Mouse (Mus musculus): ENCODE results near the gene 1700025B11Rik.
"Not testable (repeated sequence)": the region's sequence is repeated elsewhere in the genome, so short reads cannot be mapped to it uniquely, and the experiment has no call there.

1700025B11Rik gene

GRCm38 (mm10) chr15:77561792-77562191 is at the start of gene 1700025B11Rik:
Gene 1700025B11Rik (minus strand): TSS chr15:77561892.
- no peak for DNase-seq (ENCODE audit: low spot score in 2 of 2)

- DNase-seq (ENCODE audit: low spot score in 2 of 2): no peak
These were observed 44.4 kb upstream of the 1700025B11Rik start for GRCm38 (mm10) chr15:77606069-77606468.

GRCm38 (mm10) chr15:77598958-77599357 is 37.3 kb upstream of the 1700025B11Rik start, which contains the start of gene Gm36245:
Gene Gm36245 (plus strand): TSS chr15:77599258.
- no peak for DNase-seq (ENCODE audit: low spot score in 2 of 2)

GRCm38 (mm10) chr15:77598429-77598828 is 36.7 kb upstream of the 1700025B11Rik start:
- no peak for DNase-seq (ENCODE audit: low spot score in 2 of 2)

GRCm38 (mm10) chr15:77595961-77596360 is 34.3 kb upstream of the 1700025B11Rik start, which contains the start of gene Apol10b:
Gene Apol10b (minus strand): TSS chr15:77596125.
- no peak for DNase-seq (ENCODE audit: low spot score in 2 of 2)

GRCm38 (mm10) chr15:77593557-77593956 is 31.9 kb upstream of the 1700025B11Rik start:
- DNase-seq (ENCODE audit: low spot score in 2 of 2): no peak

GRCm38 (mm10) chr15:77590881-77591280 is 29.2 kb upstream of the 1700025B11Rik start:
- DNase-seq (ENCODE audit: low spot score in 2 of 2): no peak

- DNase-seq (ENCODE audit: low spot score in 2 of 2): no peak
These were observed 27.3 kb upstream of the 1700025B11Rik start for GRCm38 (mm10) chr15:77588981-77589380.

- no peak for DNase-seq (ENCODE audit: low spot score in 2 of 2)
These were observed 25.3 kb upstream of the 1700025B11Rik start for GRCm38 (mm10) chr15:77587026-77587425.

- peak in 1 of 2 experiments; percentile 2 for DNase-seq (ENCODE audit: low spot score in 2 of 2)
These were observed 20.0 kb upstream of the 1700025B11Rik start for GRCm38 (mm10) chr15:77581681-77582080.

GRCm38 (mm10) chr15:77579311-77579710 is 17.6 kb upstream of the 1700025B11Rik start:
- DNase-seq (ENCODE audit: low spot score in 2 of 2): no peak

- DNase-seq (ENCODE audit: low spot score in 2 of 2): no peak
These were observed 17.1 kb upstream of the 1700025B11Rik start for GRCm38 (mm10) chr15:77578801-77579200.

- no peak for DNase-seq (ENCODE audit: low spot score in 2 of 2)
These were observed 1.5 kb upstream of the 1700025B11Rik start for GRCm38 (mm10) chr15:77563219-77563618.

GRCm38 (mm10) chr15:77539221-77539620 is 22.5 kb downstream of the 1700025B11Rik start:
- not testable (repeated sequence) for DNase-seq (ENCODE audit: low spot score in 2 of 2)

- no peak for DNase-seq (ENCODE audit: low spot score in 2 of 2)
These were observed 28.5 kb downstream of the 1700025B11Rik start, which contains the start of gene Apol7c for GRCm38 (mm10) chr15:77533216-77533615. Gene Apol7c (minus strand): TSS chr15:77533316.

GRCm38 (mm10) chr15:77523186-77523843 is 38.4 kb downstream of the 1700025B11Rik start:
- DNase-seq (ENCODE audit: low spot score in 2 of 2): peak; percentile 14 to 50

- DNase-seq (ENCODE audit: low spot score in 2 of 2): not testable (repeated sequence)
These were observed 41.1 kb downstream of the 1700025B11Rik start for GRCm38 (mm10) chr15:77520596-77520995.
